Mouse (Mus musculus): Measurements from ENCODE around the gene Zfyve1.
"Not testable (repeated sequence)": the region's sequence is repeated elsewhere in the genome, so short reads cannot be mapped to it uniquely, and the experiment has no call there.

Zfyve1 gene

GRCm38 (mm10) chr12:83597025-83597501 is at the start of gene Zfyve1:
TSS of gene Zfyve1 (minus strand) at chr12:83597222.
- peak; percentile 87 for DNase-seq (ENCODE audit: low read depth, low spot score)

GRCm38 (mm10) chr12:83643116-83643515 is 46.1 kb upstream of the Zfyve1 start:
- DNase-seq (ENCODE audit: low read depth, low spot score), result no peak

- DNase-seq (ENCODE audit: low read depth, low spot score), result no peak
These were observed 44.2 kb upstream of the Zfyve1 start for GRCm38 (mm10) chr12:83641233-83641632.

GRCm38 (mm10) chr12:83633807-83634206 is 36.8 kb upstream of the Zfyve1 start:
- DNase-seq (ENCODE audit: low read depth, low spot score), result no peak

GRCm38 (mm10) chr12:83632680-83633025 is 35.6 kb upstream of the Zfyve1 start:
- DNase-seq (ENCODE audit: low read depth, low spot score), result peak; percentile 42

- peak; percentile 98 for DNase-seq (ENCODE audit: low read depth, low spot score)
These were observed 35.0 kb upstream of the Zfyve1 start for GRCm38 (mm10) chr12:83631743-83632679.

- not testable (repeated sequence) for DNase-seq (ENCODE audit: low read depth, low spot score)
These were observed 33.9 kb upstream of the Zfyve1 start, which contains the start of gene Rbm25 for GRCm38 (mm10) chr12:83630936-83631335. TSS of gene Rbm25 (plus strand) at chr12:83631236.

- no peak for DNase-seq (ENCODE audit: low read depth, low spot score)
These were observed 27.3 kb upstream of the Zfyve1 start for GRCm38 (mm10) chr12:83624321-83624720.

GRCm38 (mm10) chr12:83622031-83622755 is 25.2 kb upstream of the Zfyve1 start:
- DNase-seq (ENCODE audit: low read depth, low spot score), result no peak

GRCm38 (mm10) chr12:83620694-83621093 is 23.7 kb upstream of the Zfyve1 start:
- DNase-seq (ENCODE audit: low read depth, low spot score), result not testable (repeated sequence)

GRCm38 (mm10) chr12:83618981-83619380 is 22.0 kb upstream of the Zfyve1 start:
- no peak for DNase-seq (ENCODE audit: low read depth, low spot score)

GRCm38 (mm10) chr12:83617261-83617660 is 20.2 kb upstream of the Zfyve1 start:
- no peak for DNase-seq (ENCODE audit: low read depth, low spot score)

GRCm38 (mm10) chr12:83606411-83606810 is 9.4 kb upstream of the Zfyve1 start:
- DNase-seq (ENCODE audit: low read depth, low spot score), result not testable (repeated sequence)

- DNase-seq (ENCODE audit: low read depth, low spot score), result no peak
These were observed 5.3 kb upstream of the Zfyve1 start for GRCm38 (mm10) chr12:83602285-83602684.

GRCm38 (mm10) chr12:83597881-83598280 is 859 bp upstream of the Zfyve1 start:
- no peak for DNase-seq (ENCODE audit: low read depth, low spot score)

- no peak for DNase-seq (ENCODE audit: low read depth, low spot score)
These were observed 649 bp downstream of the Zfyve1 start for GRCm38 (mm10) chr12:83596191-83596954.

GRCm38 (mm10) chr12:83594454-83595040 is 2.5 kb downstream of the Zfyve1 start:
- no peak for DNase-seq (ENCODE audit: low read depth, low spot score)

- no peak for DNase-seq (ENCODE audit: low read depth, low spot score)
These were observed 5.1 kb downstream of the Zfyve1 start for GRCm38 (mm10) chr12:83591754-83592501.

GRCm38 (mm10) chr12:83586628-83587027 is 10.4 kb downstream of the Zfyve1 start:
- no peak for DNase-seq (ENCODE audit: low read depth, low spot score)

GRCm38 (mm10) chr12:83582747-83583146 is 14.3 kb downstream of the Zfyve1 start:
- DNase-seq (ENCODE audit: low read depth, low spot score), result no peak

- no peak for DNase-seq (ENCODE audit: low read depth, low spot score)
These were observed 14.9 kb downstream of the Zfyve1 start for GRCm38 (mm10) chr12:83582106-83582505.

Measured in c-Kit-negative CD71-positive TER-119-positive erythroid progenitor cells, embryonic 14.5 days (primary cell).